Comparison of ENCODE assay signal across 8 mouse cellular contexts in the genomic region with DNA sequence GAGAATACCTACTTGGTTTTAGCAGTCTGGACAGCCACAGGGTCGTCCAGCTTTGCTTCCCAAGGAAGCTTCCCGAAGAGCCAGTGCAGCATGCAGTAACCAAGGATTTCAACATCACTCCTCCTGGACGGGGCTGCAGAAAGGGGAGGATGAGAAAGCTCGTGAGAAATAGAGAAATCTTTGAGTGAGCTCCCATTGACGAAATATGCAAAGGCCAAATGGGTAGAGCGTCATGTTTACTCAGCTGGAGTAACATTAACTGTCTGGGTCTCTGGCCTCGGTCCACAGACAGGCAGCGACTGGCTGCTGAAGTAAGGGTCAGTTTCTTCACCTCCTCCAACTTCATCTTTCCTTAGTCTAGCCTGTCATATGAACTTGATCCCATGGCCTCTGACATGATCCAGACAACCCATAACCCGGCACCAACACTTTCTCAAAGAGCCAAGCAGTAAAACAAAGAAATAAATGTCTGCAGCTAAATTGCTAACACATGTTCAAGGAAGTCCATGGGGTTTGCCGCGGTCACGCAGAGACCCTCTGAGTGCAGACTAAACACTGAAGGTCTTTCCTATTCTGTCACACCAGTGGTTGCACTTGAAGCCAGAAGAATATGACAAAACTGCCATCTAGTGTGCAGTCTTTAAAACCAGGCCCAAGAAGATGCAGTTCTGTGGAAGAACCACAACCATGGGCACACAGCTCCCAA.
DNase-seq lines count a peak whose midpoint lies in the region; ATAC-seq lines count a peak whose summit lies in the region.

No protein-coding gene starts in this region.

- no peak overlapping the region for H3K9ac ChIP-seq in liver, embryonic 12.5 days
- H3K9ac ChIP-seq in forebrain, embryonic 15.5 days (replicated peaks), result no peak overlapping the region
- no peak overlapping the region for H3K9ac ChIP-seq in liver, embryonic 16.5 days (ENCODE audit: low read depth, low read length)

- whole genome bisulfite sequencing in liver, embryonic 12.5 days (ENCODE audit: insufficient replicate concordance), result 73% methylated on average over 12 of the region's 12 CpGs
- WGBS in forebrain, embryonic 15.5 days, result 81% methylated on average over 12 of the region's 12 CpGs
- WGBS in liver, embryonic 16.5 days (ENCODE audit: insufficient replicate concordance), result 77% methylated on average over 12 of the region's 12 CpGs

- no peak for ATAC-seq in liver, embryonic 12.5 days
- ATAC-seq in forebrain, embryonic 15.5 days (replicated peaks), result peak; percentile 82
- peak; percentile 32; the same call in 1 of the 2 replicates for ATAC-seq in liver, embryonic 16.5 days (ENCODE audit: low read depth)
- no peak for ATAC-seq in monocyte, adult 5-6 weeks (replicated peaks; ENCODE audit: insufficient number of reproducible peaks, low FRiP score, low TSS enrichment, poor library complexity, severe bottlenecking)

- no peaks in the 10 kb centered on the region for H3K4me1 ChIP-seq in liver, embryonic 12.5 days
- no peaks in the 10 kb centered on the region for H3K4me1 ChIP-seq in forebrain, embryonic 15.5 days
- no peaks in the 10 kb centered on the region for H3K4me1 ChIP-seq in liver, embryonic 16.5 days (ENCODE audit: control insufficient read depth, low read depth, low read length)

- H3K27me3 ChIP-seq in liver, embryonic 12.5 days (replicated peaks), result no peaks in the 10 kb centered on the region
- no peaks in the 10 kb centered on the region for H3K27me3 ChIP-seq in forebrain, embryonic 15.5 days
- no peaks in the 10 kb centered on the region for H3K27me3 ChIP-seq in liver, embryonic 16.5 days (ENCODE audit: control insufficient read depth, insufficient read depth, low read depth, low read length)

- peak; percentile 4 for DNase-seq in liver
- peak; percentile 28 to 34 for DNase-seq in heart, postnatal 14 days
- DNase-seq in kidney, postnatal 36 days, result peak; percentile 52 to 54
- peak; percentile 16 for DNase-seq in ovary, postnatal 36 days (ENCODE audit: low spot score)

- intact Hi-C loops in heart, postnatal 14 days (cut with DNase I), result no loop called here

- H3K27ac ChIP-seq in liver, embryonic 12.5 days, result no peak overlapping the region
- no peak overlapping the region for H3K27ac ChIP-seq in forebrain, embryonic 15.5 days (replicated peaks)
- H3K27ac ChIP-seq in liver, embryonic 16.5 days (ENCODE audit: low read length), result no peak overlapping the region

- peaks cover 30% of the 10 kb centered on the region for H3K36me3 ChIP-seq in liver, embryonic 12.5 days
- H3K36me3 ChIP-seq in forebrain, embryonic 15.5 days, result no peaks in the 10 kb centered on the region
- no peaks in the 10 kb centered on the region for H3K36me3 ChIP-seq in liver, embryonic 16.5 days (ENCODE audit: control insufficient read depth, insufficient read depth)

- no peak overlapping the region for H3K4me2 ChIP-seq in liver, embryonic 12.5 days
- no peak overlapping the region for H3K4me2 ChIP-seq in forebrain, embryonic 15.5 days (replicated peaks)
- H3K4me2 ChIP-seq in liver, embryonic 16.5 days (ENCODE audit: low read depth, low read length), result no peak overlapping the region

- H3K4me3 ChIP-seq in liver, embryonic 12.5 days, result no peak overlapping the region
- no peak overlapping the region for H3K4me3 ChIP-seq in forebrain, embryonic 15.5 days
- H3K4me3 ChIP-seq in liver, embryonic 16.5 days (ENCODE audit: low read depth, low read length), result no peak overlapping the region

- H3K9me3 ChIP-seq in liver, embryonic 12.5 days (replicated peaks), result no peaks in the 10 kb centered on the region
- no peaks in the 10 kb centered on the region for H3K9me3 ChIP-seq in forebrain, embryonic 15.5 days
- H3K9me3 ChIP-seq in liver, embryonic 16.5 days (replicated peaks; ENCODE audit: control insufficient read depth, low read length), result no peaks in the 10 kb centered on the region

Comparison
In these comparisons a context has a peak if more than half of its experiments do, and no peak if none do; other contexts are left out.
1. ATAC-seq: peak in forebrain, embryonic 15.5 days (single experiment) and liver, embryonic 16.5 days (single experiment); none in liver, embryonic 12.5 days (single experiment) and monocyte, adult 5-6 weeks (single experiment).
2. Peak in every context shown above with its lines, with median percentiles within 50 percentile points of each other: DNase-seq.